Mouse (Mus musculus): ENCODE results near the gene Gpr88. TPM values are rescaled to one million over a fixed set of nuclear protein-coding genes. Genes with fewer than 3 reads are reported as not detected.

Gene Gpr88
- polyA plus RNA-seq, 1 experiment from 2014 or later, result 0.06 TPM

- Histone ChIP-seq H3K9ac (no peak overlapping the region), H3K4me3 (replicated peaks) (no peak overlapping the region), H3K4me2 (no peak overlapping the region), H3K36me3 (no peaks in the 10 kb centered on the region), H3K4me1 (replicated peaks) (no peaks in the 10 kb centered on the region), H3K27me3 (no peaks in the 10 kb centered on the region), H3K9me3 (replicated peaks) (no peaks in the 10 kb centered on the region), H3K27ac (no peak overlapping the region)
- WGBS (ENCODE audit: insufficient replicate concordance), result 65% methylated on average over 6 of the region's 6 CpGs
- DNase-seq, result no peak
- ATAC-seq (ENCODE audit: low read depth), result no peak
Measured at GRCm38 (mm10) chr3:116271679-116272078, 18.4 kb upstream of the Gpr88 start.

DNA sequence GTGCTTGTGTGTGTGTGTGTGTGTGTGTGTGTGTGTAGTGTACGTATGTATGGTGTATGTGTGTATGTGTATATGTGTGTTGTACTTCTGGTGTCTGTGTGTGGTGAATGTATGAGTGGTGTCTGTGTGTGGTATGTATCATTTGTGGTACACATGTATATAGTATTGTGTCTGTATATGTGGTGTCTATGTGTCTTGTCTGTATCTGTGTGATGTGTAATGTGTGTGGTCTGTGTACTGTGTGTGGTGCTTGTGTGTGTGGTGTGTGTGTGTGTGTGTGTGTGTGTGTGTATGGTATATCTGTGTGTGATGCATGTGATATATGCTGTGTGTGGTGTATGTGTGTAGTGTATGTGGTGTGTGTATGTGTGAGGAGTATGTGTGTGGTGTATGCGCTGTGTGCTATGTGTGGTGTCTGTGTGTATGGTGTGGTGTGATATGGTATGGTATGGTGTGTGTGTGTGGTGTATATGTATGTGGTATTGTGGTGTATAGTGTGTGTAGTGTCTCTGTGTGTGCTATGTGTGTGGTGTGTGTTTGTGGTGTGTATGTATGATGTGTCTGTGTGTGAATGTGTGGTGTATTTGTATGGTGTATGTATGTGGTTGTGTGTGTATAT, 13.8 kb upstream of the Gpr88 start:
- H3K4me2 ChIP-seq, result no peak overlapping the region
- no peak overlapping the region for H3K9ac ChIP-seq
- ATAC-seq (ENCODE audit: low read depth), result peak; percentile 47; the same call in 1 of the 2 replicates
- H3K27ac ChIP-seq, result no peak overlapping the region
- no peaks in the 10 kb centered on the region for H3K9me3 ChIP-seq (replicated peaks)
- 66% methylated on average over 2 of the region's 2 CpGs for WGBS (ENCODE audit: insufficient replicate concordance)
- no peaks in the 10 kb centered on the region for H3K27me3 ChIP-seq
- DNase-seq, result no peak
- no peak overlapping the region for H3K4me3 ChIP-seq (replicated peaks)
- H3K4me1 ChIP-seq (replicated peaks), result 0 out of 2 replicates have a peak, but pooled peaks cover 2% of the 10 kb centered on the region
- no peaks in the 10 kb centered on the region for H3K36me3 ChIP-seq

GRCm38 (mm10) chr3:116266360-116266759, 13.1 kb upstream of the Gpr88 start:
- 62% methylated on average over 3 of the region's 3 CpGs for WGBS (ENCODE audit: insufficient replicate concordance)
- no peak overlapping the region for H3K9ac ChIP-seq
- no peaks in the 10 kb centered on the region for H3K36me3 ChIP-seq
- ATAC-seq (ENCODE audit: low read depth) (no peak), DNase-seq (no peak)
- H3K4me3 ChIP-seq (replicated peaks), result no peak overlapping the region
- no peaks in the 10 kb centered on the region for H3K27me3 ChIP-seq
- no peak overlapping the region for H3K27ac ChIP-seq
- H3K4me1 ChIP-seq (replicated peaks), result 0 out of 2 replicates have a peak, but pooled peaks cover 2% of the 10 kb centered on the region
- H3K9me3 ChIP-seq (replicated peaks), result no peaks in the 10 kb centered on the region
- H3K4me2 ChIP-seq, result no peak overlapping the region

GRCm38 (mm10) chr3:116263977-116264376, 10.7 kb upstream of the Gpr88 start:
- DNase-seq (no peak), ATAC-seq (ENCODE audit: low read depth) (0 out of 2 replicates have a peak, but pooled peaks have one; percentile 51)
- no peaks in the 10 kb centered on the region for H3K9me3 ChIP-seq (replicated peaks)
- no peak overlapping the region for H3K9ac ChIP-seq
- H3K4me1 ChIP-seq (replicated peaks), result 0 out of 2 replicates have a peak, but pooled peaks cover 2% of the 10 kb centered on the region
- H3K4me3 ChIP-seq (replicated peaks), result no peak overlapping the region
- no peak overlapping the region for H3K27ac ChIP-seq
- no peaks in the 10 kb centered on the region for H3K27me3 ChIP-seq
- no peaks in the 10 kb centered on the region for H3K36me3 ChIP-seq
- 87% methylated on average over 1 of the region's 1 CpGs for WGBS (ENCODE audit: insufficient replicate concordance)
- no peak overlapping the region for H3K4me2 ChIP-seq

DNA sequence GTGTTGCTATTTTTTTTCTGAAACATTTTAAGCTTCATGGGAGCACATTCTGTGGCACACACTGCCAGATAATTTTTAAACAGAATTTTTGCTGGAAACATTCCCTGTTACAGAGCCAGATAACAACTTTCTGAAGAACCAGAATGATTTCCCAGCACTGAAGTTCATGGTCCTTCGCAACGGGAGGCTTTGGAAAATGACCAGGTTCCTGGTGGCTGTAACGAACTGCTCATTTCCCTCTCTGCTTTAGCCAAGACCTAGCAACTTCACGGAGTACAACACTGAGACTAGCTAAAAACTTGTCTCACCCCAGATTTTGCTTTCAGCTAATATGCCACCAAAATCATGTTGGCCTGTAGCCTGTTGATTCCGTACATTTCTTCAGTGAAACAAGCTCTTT, 9.8 kb upstream of the Gpr88 start:
- ATAC-seq (ENCODE audit: low read depth), result no peak
- no peaks in the 10 kb centered on the region for H3K9me3 ChIP-seq (replicated peaks)

DNA sequence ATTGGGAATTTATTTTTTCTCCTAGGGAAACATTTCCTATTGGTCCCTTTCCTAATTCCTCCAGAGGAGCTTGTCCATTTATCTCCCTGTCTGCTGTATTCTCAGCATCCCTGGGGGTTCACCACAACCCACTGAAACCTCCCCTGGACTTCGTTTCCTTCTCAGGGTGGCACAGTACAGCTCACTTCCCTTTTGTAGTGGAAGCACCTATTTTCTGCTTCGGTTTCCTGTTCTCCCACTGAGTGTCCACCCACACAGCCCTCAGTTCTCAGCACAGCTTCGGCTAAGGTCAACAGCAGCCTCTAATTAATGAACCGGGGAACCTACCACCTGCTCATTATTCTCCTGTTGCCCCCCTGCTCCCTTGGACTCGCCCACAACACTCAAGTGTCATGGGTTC, 2.8 kb upstream of the Gpr88 start:
- Histone ChIP-seq H3K4me1 (replicated peaks) (peaks cover 12% of the 10 kb centered on the region; the same call in 1 of the 2 replicates), H3K27ac (no peak overlapping the region), H3K36me3 (no peaks in the 10 kb centered on the region), H3K9me3 (replicated peaks) (no peaks in the 10 kb centered on the region), H3K4me2 (no peak overlapping the region), H3K9ac (no peak overlapping the region), H3K4me3 (replicated peaks) (no peak overlapping the region), H3K27me3 (peaks cover 45% of the 10 kb centered on the region)
- DNase-seq (no peak), ATAC-seq (ENCODE audit: low read depth) (no peak)
- WGBS (ENCODE audit: insufficient replicate concordance), result 17% methylated on average over 5 of the region's 5 CpGs

More for the DNA sequence above, 9.8 kb upstream of the Gpr88 start:
- Histone ChIP-seq H3K4me3 (replicated peaks) (no peak overlapping the region), H3K4me2 (no peak overlapping the region), H3K27me3 (no peaks in the 10 kb centered on the region), H3K9ac (no peak overlapping the region), H3K4me1 (replicated peaks) (0 out of 2 replicates have a peak, but pooled peaks cover 2% of the 10 kb centered on the region), H3K36me3 (no peaks in the 10 kb centered on the region), H3K27ac (no peak overlapping the region)
- 73% methylated on average over 5 of the region's 5 CpGs for WGBS (ENCODE audit: insufficient replicate concordance)
- DNase-seq, result no peak

DNA sequence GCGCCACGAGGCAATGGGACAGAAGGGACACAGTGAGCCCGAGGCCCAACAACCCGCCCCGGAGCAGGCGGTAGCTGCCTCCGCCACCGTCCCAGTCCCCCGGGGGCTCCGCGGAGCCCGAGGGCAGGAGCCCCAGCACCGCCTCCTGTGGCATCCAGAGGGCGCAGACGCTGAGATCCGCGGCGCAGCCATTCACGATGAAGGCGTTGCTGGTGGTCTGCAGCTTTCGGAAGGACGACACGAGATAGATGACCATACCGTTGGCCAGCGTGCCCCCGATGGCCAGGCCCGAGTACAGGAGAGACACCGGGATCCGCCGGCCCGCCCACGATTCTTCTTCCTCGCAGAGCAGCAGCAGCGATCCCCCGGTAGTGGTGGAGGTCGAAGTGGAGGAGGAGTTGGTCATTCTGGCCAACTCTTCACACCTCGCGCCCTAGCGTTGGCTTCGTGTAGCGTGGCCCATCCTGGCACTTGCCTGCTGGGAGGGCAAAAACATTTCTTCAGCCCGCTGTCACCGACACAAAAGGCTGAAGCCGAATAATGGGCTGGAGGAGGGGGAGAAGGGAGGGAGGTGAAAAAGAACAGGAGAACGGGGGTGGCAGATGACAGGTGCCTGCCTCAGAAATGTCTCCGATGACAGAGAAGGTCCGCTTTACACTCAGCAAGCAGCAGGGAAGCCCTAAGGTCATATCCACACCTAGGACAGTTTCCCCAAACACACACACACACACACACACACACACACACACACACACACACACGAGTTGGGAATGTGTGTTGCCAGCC, 855 bp downstream of the Gpr88 start:
- H3K27me3 ChIP-seq, result peaks cover 79% of the 10 kb centered on the region
- H3K4me3 ChIP-seq (replicated peaks), result peak overlapping the region; percentile 52
- no peaks in the 10 kb centered on the region for H3K9me3 ChIP-seq (replicated peaks)
- ATAC-seq (ENCODE audit: low read depth), result peak; percentile 34; the same call in 1 of the 2 replicates
- peak overlapping the region; percentile 69 for H3K4me2 ChIP-seq
- H3K27ac ChIP-seq, result no peak overlapping the region
- H3K4me1 ChIP-seq (replicated peaks), result peaks cover 12% of the 10 kb centered on the region; the same call in 1 of the 2 replicates
- no peak for DNase-seq
- no peaks in the 10 kb centered on the region for H3K36me3 ChIP-seq
- peak overlapping the region; percentile 29; the same call in 1 of the 2 replicates for H3K9ac ChIP-seq
- WGBS (ENCODE audit: insufficient replicate concordance), result 2% methylated on average over 48 of the region's 48 CpGs

- no peak for DNase-seq
- no peaks in the 10 kb centered on the region for H3K9me3 ChIP-seq (replicated peaks)
- 1% methylated on average over 80 of the region's 86 CpGs for WGBS (ENCODE audit: insufficient replicate concordance)
- peak overlapping the region; percentile 29; the same call in 1 of the 2 replicates for H3K9ac ChIP-seq
- peak; percentile 18; the same call in 1 of the 2 replicates for ATAC-seq (ENCODE audit: low read depth)
- peak overlapping the region; percentile 52 for H3K4me3 ChIP-seq (replicated peaks)
- H3K27me3 ChIP-seq, result peaks cover 79% of the 10 kb centered on the region
- H3K4me2 ChIP-seq, result peak overlapping the region; percentile 69
- no peak overlapping the region for H3K27ac ChIP-seq
- H3K36me3 ChIP-seq, result no peaks in the 10 kb centered on the region
- H3K4me1 ChIP-seq (replicated peaks), result peaks cover 12% of the 10 kb centered on the region; the same call in 1 of the 2 replicates
Measured at GRCm38 (mm10) chr3:116251481-116252254, 1.6 kb downstream of the Gpr88 start.

GRCm38 (mm10) chr3:116249026-116249425, 4.3 kb downstream of the Gpr88 start:
- DNase-seq, result no peak
- WGBS (ENCODE audit: insufficient replicate concordance), result 66% methylated on average over 2 of the region's 2 CpGs
- Histone ChIP-seq H3K27me3 (peaks cover 63% of the 10 kb centered on the region), H3K9me3 (replicated peaks) (no peaks in the 10 kb centered on the region), H3K4me3 (replicated peaks) (no peak overlapping the region), H3K27ac (no peak overlapping the region), H3K4me1 (replicated peaks) (peaks cover 12% of the 10 kb centered on the region; the same call in 1 of the 2 replicates), H3K36me3 (no peaks in the 10 kb centered on the region), H3K4me2 (no peak overlapping the region), H3K9ac (no peak overlapping the region)
- ATAC-seq (ENCODE audit: low read depth), result no peak

DNA sequence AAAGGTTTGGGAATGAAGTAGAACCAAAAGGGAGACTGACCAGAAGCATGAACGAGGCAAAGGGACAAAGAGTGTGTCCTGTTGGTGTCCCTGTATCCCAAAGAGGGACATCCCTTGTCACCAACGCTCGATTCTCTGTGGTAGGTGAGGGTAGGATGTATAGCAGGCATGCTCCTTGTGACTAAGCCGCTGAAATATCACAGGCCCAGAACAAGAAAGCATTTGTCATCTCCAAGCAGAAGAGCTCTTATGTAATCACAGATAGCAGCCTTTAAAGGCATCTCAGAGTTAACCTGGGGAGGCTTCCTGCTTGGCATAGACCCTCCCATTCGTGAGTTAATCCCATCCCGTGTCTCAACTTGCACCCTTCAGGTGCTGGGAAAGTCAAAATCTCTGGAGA, 8.8 kb downstream of the Gpr88 start:
- H3K9ac ChIP-seq, result no peak overlapping the region
- no peaks in the 10 kb centered on the region for H3K36me3 ChIP-seq
- no peaks in the 10 kb centered on the region for H3K4me1 ChIP-seq (replicated peaks)
- no peaks in the 10 kb centered on the region for H3K9me3 ChIP-seq (replicated peaks)
- H3K4me3 ChIP-seq (replicated peaks), result no peak overlapping the region
- ATAC-seq (ENCODE audit: low read depth) (no peak), DNase-seq (no peak)
- no peak overlapping the region for H3K4me2 ChIP-seq
- no peak overlapping the region for H3K27ac ChIP-seq
- 49% methylated on average over 6 of the region's 6 CpGs for WGBS (ENCODE audit: insufficient replicate concordance)
- peaks cover 18% of the 10 kb centered on the region for H3K27me3 ChIP-seq

DNA sequence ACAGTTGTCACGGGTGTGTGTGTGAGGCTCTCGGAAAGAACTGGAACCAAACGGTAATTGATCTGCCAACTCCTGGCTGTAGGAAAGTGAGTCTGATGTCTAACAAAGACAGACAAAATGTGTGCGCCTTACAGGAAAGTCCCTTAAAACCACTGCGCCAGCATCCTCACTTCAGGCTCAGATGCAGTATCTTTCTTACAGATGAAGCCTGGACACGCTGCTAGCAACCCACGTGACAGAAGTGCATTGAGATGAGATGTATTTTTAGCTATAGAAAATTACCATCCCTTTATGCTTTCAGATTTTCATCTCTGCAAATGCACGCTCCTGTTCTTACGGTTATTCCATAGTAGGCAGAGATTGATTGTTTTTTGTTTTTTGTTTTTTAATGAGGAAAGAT, 10.6 kb downstream of the Gpr88 start:
- Histone ChIP-seq H3K4me2 (no peak overlapping the region), H3K9ac (no peak overlapping the region), H3K4me3 (replicated peaks) (no peak overlapping the region), H3K27ac (no peak overlapping the region), H3K36me3 (no peaks in the 10 kb centered on the region), H3K9me3 (replicated peaks) (no peaks in the 10 kb centered on the region), H3K4me1 (replicated peaks) (no peaks in the 10 kb centered on the region), H3K27me3 (0 out of 2 replicates have a peak, but pooled peaks cover 1% of the 10 kb centered on the region)
- ATAC-seq (ENCODE audit: low read depth), result no peak
- no peak for DNase-seq
- WGBS (ENCODE audit: insufficient replicate concordance), result 72% methylated on average over 9 of the region's 9 CpGs

Measured in liver, embryonic 13.5 days (tissue).